Comparison of ENCODE assay signal across 11 mouse cellular contexts in the genomic region with DNA sequence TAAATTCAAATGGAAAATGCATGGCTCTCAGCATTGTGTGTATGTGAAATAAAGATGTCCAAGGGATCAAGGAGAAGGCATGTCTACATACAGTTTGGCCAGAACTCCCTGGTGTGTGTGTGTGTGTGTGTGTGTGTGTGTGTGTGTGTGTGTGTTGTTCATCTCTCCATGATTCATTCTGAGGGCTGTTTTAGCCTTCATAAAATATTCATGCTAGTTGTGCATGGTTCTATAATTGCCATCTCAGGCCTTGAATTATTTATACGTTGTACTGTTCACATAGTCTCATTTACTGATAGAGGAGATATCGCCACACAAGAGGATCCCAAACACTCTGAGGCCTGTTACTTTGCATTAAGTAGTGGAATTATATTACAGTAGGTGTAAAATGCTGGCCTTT.
"Had no signal": no experiment of that assay in that cellular context is flagged by ENCODE, and none has a peak within 500 bp of the region (broad histone marks: within the 10 kb centered on the region; RNA-seq: fewer than 3 reads in every experiment).

No protein-coding gene starts in this region.

- H3K9ac ChIP-seq: limb, embryonic 12.5 days; liver, embryonic 14.5 days had no signal

- DNase-seq: kidney, adult 11 months; kidney, adult 9 months; kidney, postnatal 36 days; liver; lung, adult 18-20 months; right cerebral cortex, adult 18-20 months; right cerebral cortex, postnatal 25 days; thymus, postnatal 14 days had no signal

- H3K27ac ChIP-seq: kidney, postnatal 0 days; limb, embryonic 12.5 days; liver, embryonic 14.5 days had no signal

- H3K9me3 ChIP-seq: limb, embryonic 12.5 days had no signal

- H3K36me3 ChIP-seq: limb, embryonic 12.5 days had no signal

- H3K4me2 ChIP-seq: limb, embryonic 12.5 days had no signal

- H3K4me3 ChIP-seq: limb, embryonic 12.5 days had no signal
